Mouse (Mus musculus): ENCODE data around the gene Kynu. TPM values are rescaled to one million over a fixed set of nuclear protein-coding genes. Genes with fewer than 3 reads are reported as not detected.

The Kynu gene
- polyA plus RNA-seq, 1 experiment = not detected

DNA sequence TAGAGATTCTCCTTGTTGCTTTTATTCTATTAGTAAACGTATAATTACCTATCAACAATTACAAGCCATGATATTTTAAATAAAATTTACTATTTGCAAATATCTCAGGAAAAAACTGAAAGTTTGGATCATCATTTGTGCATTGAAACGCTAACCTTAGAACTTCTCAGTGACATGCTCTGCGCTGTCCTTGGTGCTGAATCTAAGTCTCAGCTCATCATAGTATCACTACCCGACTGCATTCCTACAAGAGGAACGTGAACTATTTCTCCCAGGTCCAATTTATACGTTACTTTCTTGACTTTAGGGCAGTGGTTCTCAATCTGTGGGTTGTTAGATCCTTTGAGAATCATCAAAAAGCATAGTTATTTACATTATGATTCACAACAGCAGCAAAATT lies 58.4 kb downstream of the Kynu start:
- Histone ChIP-seq H3K4me1 (ENCODE audit: control insufficient read depth, insufficient read depth, low read length) (no peaks in the 10 kb centered on the region), H3K27ac (ENCODE audit: insufficient read depth, low read depth, low read length) (no peak overlapping the region), H3K4me3 (ENCODE audit: insufficient read depth, low read depth, low read length) (no peak overlapping the region)
- WGBS = 33% methylated on average over 6 of the region's 6 CpGs
- no peak for TF ChIP-seq CTCF (IDR thresholded peaks at IDR 0.05; ENCODE audit: insufficient read depth, low read depth, low read length)
- TF ChIP-seq POLR2A (IDR thresholded peaks at IDR 0.05; ENCODE audit: insufficient read depth, low read depth, low read length) = no peak

GRCm38 (mm10) chr2:43621140-43621539 lies 66.0 kb downstream of the Kynu start:
- Histone ChIP-seq H3K27ac (ENCODE audit: insufficient read depth, low read depth, low read length) (no peak overlapping the region), H3K4me1 (ENCODE audit: control insufficient read depth, insufficient read depth, low read length) (no peaks in the 10 kb centered on the region), H3K4me3 (ENCODE audit: insufficient read depth, low read depth, low read length) (no peak overlapping the region)
- TF ChIP-seq CTCF (IDR thresholded peaks at IDR 0.05; ENCODE audit: insufficient read depth, low read depth, low read length) (no peak), POLR2A (IDR thresholded peaks at IDR 0.05; ENCODE audit: insufficient read depth, low read depth, low read length) (no peak)

GRCm38 (mm10) chr2:43622844-43623243 lies 67.7 kb downstream of the Kynu start:
- H3K27ac ChIP-seq (ENCODE audit: insufficient read depth, low read depth, low read length) = no peak overlapping the region
- H3K4me1 ChIP-seq (ENCODE audit: control insufficient read depth, insufficient read depth, low read length) = no peaks in the 10 kb centered on the region
- H3K4me3 ChIP-seq (ENCODE audit: insufficient read depth, low read depth, low read length) = no peak overlapping the region
- TF ChIP-seq POLR2A (IDR thresholded peaks at IDR 0.05; ENCODE audit: insufficient read depth, low read depth, low read length) (no peak), CTCF (IDR thresholded peaks at IDR 0.05; ENCODE audit: insufficient read depth, low read depth, low read length) (no peak)
- WGBS = 0% methylated on average over 1 of the region's 1 CpGs

- TF ChIP-seq POLR2A (IDR thresholded peaks at IDR 0.05; ENCODE audit: insufficient read depth, low read depth, low read length) = no peak
- TF ChIP-seq CTCF (IDR thresholded peaks at IDR 0.05; ENCODE audit: insufficient read depth, low read depth, low read length) = no peak
- Histone ChIP-seq H3K4me3 (ENCODE audit: insufficient read depth, low read depth, low read length) (no peak overlapping the region), H3K4me1 (ENCODE audit: control insufficient read depth, insufficient read depth, low read length) (no peaks in the 10 kb centered on the region), H3K27ac (ENCODE audit: insufficient read depth, low read depth, low read length) (no peak overlapping the region)
These were observed 76.7 kb downstream of the Kynu start for GRCm38 (mm10) chr2:43631786-43632185.

- H3K4me3 ChIP-seq (ENCODE audit: insufficient read depth, low read depth, low read length) = no peak overlapping the region
- no peak overlapping the region for H3K27ac ChIP-seq (ENCODE audit: insufficient read depth, low read depth, low read length)
These were observed 81.4 kb downstream of the Kynu start for GRCm38 (mm10) chr2:43636498-43636897.

DNA sequence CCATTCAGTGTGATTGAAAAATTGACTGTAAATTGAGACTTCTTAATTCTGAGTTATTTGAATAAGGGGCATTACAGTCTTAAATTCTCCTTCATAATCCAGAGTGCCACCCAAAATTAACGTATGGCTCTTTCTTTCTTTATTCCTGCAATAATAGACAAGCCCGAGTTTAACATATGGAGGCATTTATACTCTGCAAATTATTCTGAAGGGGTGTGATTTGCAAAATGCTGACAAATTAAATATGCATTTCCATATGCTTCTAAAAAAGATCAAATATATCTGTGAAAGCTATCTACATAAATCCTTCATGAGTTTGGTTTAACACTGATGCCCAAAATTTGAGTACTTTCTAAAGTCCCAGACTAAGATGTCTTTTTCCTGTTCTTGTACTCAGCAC lies 91.8 kb downstream of the Kynu start:
- 82% methylated on average over 2 of the region's 2 CpGs for WGBS
- H3K27ac ChIP-seq (ENCODE audit: insufficient read depth, low read depth, low read length) = no peak overlapping the region
- H3K4me3 ChIP-seq (ENCODE audit: insufficient read depth, low read depth, low read length) = no peak overlapping the region
- no peaks in the 10 kb centered on the region for H3K4me1 ChIP-seq (ENCODE audit: control insufficient read depth, insufficient read depth, low read length)
- TF ChIP-seq CTCF (IDR thresholded peaks at IDR 0.05; ENCODE audit: insufficient read depth, low read depth, low read length) (no peak), POLR2A (IDR thresholded peaks at IDR 0.05; ENCODE audit: insufficient read depth, low read depth, low read length) (no peak)

More at GRCm38 (mm10) chr2:43636498-43636897, 81.4 kb downstream of the Kynu start:
- TF ChIP-seq POLR2A (IDR thresholded peaks at IDR 0.05; ENCODE audit: insufficient read depth, low read depth, low read length) = no peak
- TF ChIP-seq CTCF (IDR thresholded peaks at IDR 0.05; ENCODE audit: insufficient read depth, low read depth, low read length) = no peak
- no peaks in the 10 kb centered on the region for H3K4me1 ChIP-seq (ENCODE audit: control insufficient read depth, insufficient read depth, low read length)

- Histone ChIP-seq H3K4me1 (ENCODE audit: control insufficient read depth, insufficient read depth, low read length) (no peaks in the 10 kb centered on the region), H3K27ac (ENCODE audit: insufficient read depth, low read depth, low read length) (no peak overlapping the region), H3K4me3 (ENCODE audit: insufficient read depth, low read depth, low read length) (no peak overlapping the region)
- TF ChIP-seq CTCF (IDR thresholded peaks at IDR 0.05; ENCODE audit: insufficient read depth, low read depth, low read length) (no peak), POLR2A (IDR thresholded peaks at IDR 0.05; ENCODE audit: insufficient read depth, low read depth, low read length) (no peak)
These were observed 114.5 kb downstream of the Kynu start for GRCm38 (mm10) chr2:43669588-43669987.

DNA sequence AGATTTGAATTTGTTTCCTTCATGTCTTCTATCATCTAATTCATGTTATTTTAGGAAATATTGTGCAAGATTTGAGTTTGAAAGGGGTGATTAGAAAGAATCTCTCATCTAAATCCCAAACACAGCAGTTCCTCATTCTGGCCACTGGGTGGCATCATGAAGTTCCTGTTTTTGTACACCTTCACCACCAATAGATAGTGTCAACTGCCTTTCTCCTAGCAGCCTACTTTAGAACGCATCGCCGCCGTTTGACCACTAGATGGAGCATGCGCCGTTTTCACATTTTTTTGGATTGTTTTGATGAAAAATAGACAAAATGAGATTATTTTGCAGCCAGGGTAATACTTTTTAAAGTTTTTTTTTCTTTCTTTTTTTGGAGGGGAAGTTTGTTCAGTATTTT lies 118.5 kb downstream of the Kynu start:
- TF ChIP-seq POLR2A (IDR thresholded peaks at IDR 0.05; ENCODE audit: insufficient read depth, low read depth, low read length) = no peak
- no peak for TF ChIP-seq CTCF (IDR thresholded peaks at IDR 0.05; ENCODE audit: insufficient read depth, low read depth, low read length)
- no peaks in the 10 kb centered on the region for H3K4me1 ChIP-seq (ENCODE audit: control insufficient read depth, insufficient read depth, low read length)
- no peak overlapping the region for H3K4me3 ChIP-seq (ENCODE audit: insufficient read depth, low read depth, low read length)
- 1% methylated on average over 6 of the region's 6 CpGs for WGBS
- no peak overlapping the region for H3K27ac ChIP-seq (ENCODE audit: insufficient read depth, low read depth, low read length)

- Histone ChIP-seq H3K27ac (ENCODE audit: insufficient read depth, low read depth, low read length) (no peak overlapping the region), H3K4me1 (ENCODE audit: control insufficient read depth, insufficient read depth, low read length) (no peaks in the 10 kb centered on the region), H3K4me3 (ENCODE audit: insufficient read depth, low read depth, low read length) (no peak overlapping the region)
- no peak for TF ChIP-seq POLR2A (IDR thresholded peaks at IDR 0.05; ENCODE audit: insufficient read depth, low read depth, low read length)
- no peak for TF ChIP-seq CTCF (IDR thresholded peaks at IDR 0.05; ENCODE audit: insufficient read depth, low read depth, low read length)
- WGBS = 57% methylated on average over 3 of the region's 3 CpGs
These were observed 119.0 kb downstream of the Kynu start for GRCm38 (mm10) chr2:43674098-43674497.

GRCm38 (mm10) chr2:43675277-43675676 lies 120.1 kb downstream of the Kynu start:
- Histone ChIP-seq H3K4me3 (ENCODE audit: insufficient read depth, low read depth, low read length) (no peak overlapping the region), H3K4me1 (ENCODE audit: control insufficient read depth, insufficient read depth, low read length) (no peaks in the 10 kb centered on the region), H3K27ac (ENCODE audit: insufficient read depth, low read depth, low read length) (no peak overlapping the region)
- TF ChIP-seq CTCF (IDR thresholded peaks at IDR 0.05; ENCODE audit: insufficient read depth, low read depth, low read length) = no peak
- no peak for TF ChIP-seq POLR2A (IDR thresholded peaks at IDR 0.05; ENCODE audit: insufficient read depth, low read depth, low read length)
- 88% methylated on average over 4 of the region's 4 CpGs for WGBS

Measured in olfactory bulb, adult 2 months (tissue).